Mouse (Mus musculus) cerebellum, adult 2 months (tissue): ENCODE results near the gene Stx2. TPM values are rescaled to one million over a fixed set of nuclear protein-coding genes. Genes with fewer than 3 reads are reported as not detected.
"Not testable (repeated sequence)": the region's sequence is repeated elsewhere in the genome, so short reads cannot be mapped to it uniquely, and the experiment has no call there.

ENCODE experiments used
- DNase-seq, 2 experiments: peaks; one replicate each; pipeline ENCODE4 v3.0.0; 2021
- H3K27ac ChIP-seq: fragments of 200-500 bp; 2 replicates; pipeline ENCODE4 v1.5.1; 2012; ENCODE audit warnings: low read length, control low read depth, inconsistent platforms; ENCODE audit not compliant: insufficient read depth
- H3K27me3 ChIP-seq: fragments of 200-500 bp; 2 replicates; pipeline ENCODE4 v1.6.1; 2012; ENCODE audit warnings: inconsistent platforms, mild to moderate bottlenecking, low read length, moderate library complexity; ENCODE audit not compliant: control insufficient read depth, insufficient read depth
- H3K4me1 ChIP-seq: fragments of 200-500 bp; 2 replicates; pipeline ENCODE4 v1.6.1; 2011; ENCODE audit warnings: low read length; ENCODE audit not compliant: control insufficient read depth, insufficient read depth
- H3K4me3 ChIP-seq: fragments of 200-500 bp; replicated peaks from 2 replicates; pipeline ENCODE3; 2011; ENCODE audit warnings: mild to moderate bottlenecking, low read depth, low read length, control low read depth; ENCODE audit not compliant: insufficient read depth
- CTCF ChIP-seq: fragments of 200-500 bp; IDR thresholded peaks from 2 replicates; pipeline ENCODE4 v1.5.1; 2011; ENCODE audit warnings: low read depth, mild to moderate bottlenecking, control low read depth, low read length, moderate library complexity, borderline replicate concordance; ENCODE audit not compliant: insufficient read depth
- POLR2A ChIP-seq: fragments of 200-500 bp; IDR thresholded peaks from 2 replicates; pipeline ENCODE4 v1.6.1; 2011; ENCODE audit warnings: low read length, control low read depth, borderline replicate concordance; ENCODE audit not compliant: insufficient read depth
- WGBS: fragments of 180-500 bp; shearing (Covaris S2); methylation state at CpG from one replicate; pipeline ENCODE4 v1.1.7; 2018; 5-methylcytosine and 5-hydroxymethylcytosine counted together
- polyA plus RNA-seq: library from polyadenylated mRNA; depleted of rRNA; stranded (reverse); fragments of >200 nt; gene quantifications from 2 replicates; pipeline ENCODE4 v1.2.3, GENCODE M21; 2012

Stx2 gene
- polyA plus RNA-seq, 1 experiment, result 21.8 TPM

- 67% methylated on average over 10 of the region's 10 CpGs for WGBS
- Histone ChIP-seq H3K27me3 (no peaks in the 10 kb centered on the region; the same call in 1 of the 2 replicates), H3K27ac (no peak overlapping the region), H3K4me3 (no peak overlapping the region), H3K4me1 (no peaks in the 10 kb centered on the region; the same call in 1 of the 2 replicates)
- DNase-seq, result no peak
- TF ChIP-seq POLR2A (no peak), CTCF (no peak)
Measured at GRCm38 (mm10) chr5:128970878-128971277, 37.5 kb downstream of the Stx2 start.

- TF ChIP-seq CTCF (peak; percentile 6; the same call in 1 of the 2 replicates), POLR2A (no peak)
- H3K27ac ChIP-seq, result no peak overlapping the region
- no peaks in the 10 kb centered on the region for H3K4me1 ChIP-seq
- 49% methylated on average over 4 of the region's 4 CpGs for WGBS
- no peaks in the 10 kb centered on the region for H3K27me3 ChIP-seq
- no peak overlapping the region for H3K4me3 ChIP-seq
- no peak for DNase-seq
Measured at GRCm38 (mm10) chr5:128964353-128964752, 44.0 kb downstream of the Stx2 start.

GRCm38 (mm10) chr5:128958916-128959315 lies 49.5 kb downstream of the Stx2 start:
- no peak overlapping the region for H3K4me3 ChIP-seq
- H3K27ac ChIP-seq, result no peak overlapping the region
- no peaks in the 10 kb centered on the region for H3K4me1 ChIP-seq
- DNase-seq, result no peak
- 78% methylated on average over 3 of the region's 3 CpGs for WGBS
- H3K27me3 ChIP-seq, result no peaks in the 10 kb centered on the region; the same call in 1 of the 2 replicates
- TF ChIP-seq POLR2A (no peak), CTCF (no peak)

GRCm38 (mm10) chr5:128954371-128954770 lies 54.0 kb downstream of the Stx2 start:
- H3K4me1 ChIP-seq, DNase-seq, H3K27me3 ChIP-seq, H3K27ac ChIP-seq, H3K4me3 ChIP-seq: not testable (repeated sequence)
- WGBS, result 90% methylated on average over 5 of the region's 5 CpGs

- TF ChIP-seq POLR2A, result no peak
- no peak for TF ChIP-seq CTCF
- Histone ChIP-seq H3K27ac (peak within 1 kb of the TSS; percentile 7; the same call in 1 of the 2 replicates), H3K4me1 (no peaks in the 10 kb centered on the region), H3K4me3 (peak within 1 kb of the TSS; percentile 34), H3K27me3 (peaks cover 1% of the 10 kb centered on the region)
- WGBS, result 10% methylated on average over 16 of the region's 17 CpGs
- peak; percentile 9 to 27 for DNase-seq
Measured at GRCm38 (mm10) chr5:128953278-128954070, 54.9 kb downstream of the Stx2 start, which contains the start of gene Rimbp2. Gene Rimbp2, minus strand, starts transcription at chr5:128953486.

GRCm38 (mm10) chr5:128952291-128953195 lies 55.8 kb downstream of the Stx2 start:
- Histone ChIP-seq H3K4me1 (no peaks in the 10 kb centered on the region), H3K27me3 (peaks cover 1% of the 10 kb centered on the region), H3K27ac (peak overlapping the region; percentile 7; the same call in 1 of the 2 replicates), H3K4me3 (peak overlapping the region; percentile 34)
- no peak for TF ChIP-seq POLR2A
- DNase-seq, result peak; percentile 11 to 16
- 1% methylated on average over 35 of the region's 35 CpGs for WGBS

GRCm38 (mm10) chr5:128951472-128951871 lies 56.9 kb downstream of the Stx2 start:
- 31% methylated on average over 4 of the region's 4 CpGs for WGBS
- Histone ChIP-seq H3K27ac (no peak overlapping the region), H3K27me3 (peaks cover 1% of the 10 kb centered on the region), H3K4me1 (no peaks in the 10 kb centered on the region), H3K4me3 (no peak overlapping the region)
- DNase-seq, result no peak
- no peak for TF ChIP-seq POLR2A
- no peak for TF ChIP-seq CTCF

- 66% methylated on average over 5 of the region's 5 CpGs for WGBS
- no peak for DNase-seq
- TF ChIP-seq POLR2A, result no peak
- peak; percentile 42; the same call in 1 of the 2 replicates for TF ChIP-seq CTCF
- H3K4me1 ChIP-seq, result no peaks in the 10 kb centered on the region
- H3K4me3 ChIP-seq, result no peak overlapping the region
- H3K27me3 ChIP-seq, result no peaks in the 10 kb centered on the region; the same call in 1 of the 2 replicates
- no peak overlapping the region for H3K27ac ChIP-seq
Measured at GRCm38 (mm10) chr5:128947093-128947492, 61.3 kb downstream of the Stx2 start.
